Mouse (Mus musculus) CH12.LX (cell line): ENCODE results near the gene Coro2a. TPM values are rescaled to one million over a fixed set of nuclear protein-coding genes. Genes with fewer than 3 reads are reported as not detected.
A peak's percentile ranks its signal among the peaks of the same experiment; 100 is the strongest.

Experiments
- DNase-seq: peaks from one replicate; pipeline ENCODE4 v3.0.0-alpha.2; 2013; ENCODE audit errors: extremely low read depth
- H3K27ac ChIP-seq: 2 replicates; pipeline ENCODE4 v1.5.1; 2012; ENCODE audit warnings: low read depth, mild to moderate bottlenecking, control low read depth, moderate library complexity; ENCODE audit not compliant: insufficient read depth
- H3K27me3 ChIP-seq: replicated peaks from 2 replicates; pipeline ENCODE3; 2012; ENCODE audit warnings: inconsistent platforms
- H3K36me3 ChIP-seq, 2 experiments: replicated peaks in 1 of 2; 2 replicates each; pipeline versions ENCODE3 to v1.6.1; 2012; ENCODE audit warnings: inconsistent platforms in 1 of 2, low read length in 1 of 2, mild to moderate bottlenecking in 1 of 2, mixed read lengths in 1 of 2, moderate library complexity in 1 of 2; ENCODE audit not compliant: control insufficient read depth in 1 of 2, insufficient read depth in 1 of 2
- H3K4me1 ChIP-seq, 2 experiments: 2 replicates each; pipeline ENCODE4 v1.6.1; 2012; ENCODE audit warnings: inconsistent platforms in 1 of 2, moderate library complexity in 1 of 2; ENCODE audit not compliant: insufficient read depth in 2 of 2, control insufficient read depth in 1 of 2
- H3K4me2 ChIP-seq: 2 replicates; pipeline ENCODE4 v1.6.1; 2012; ENCODE audit warnings: low read depth, mild to moderate bottlenecking, control low read depth; ENCODE audit not compliant: poor library complexity, insufficient read depth, severe bottlenecking
- H3K4me3 ChIP-seq, 3 experiments: fragments of 150-350 bp in 1 of 3; sonication (generic) in 1 of 3; replicated peaks in 1 of 3; 2 replicates each; pipeline versions ENCODE3 to v1.5.1; 2011 to 2012; ENCODE audit warnings: low read depth in 2 of 3, low read length in 2 of 3, mild to moderate bottlenecking in 2 of 3, moderate library complexity in 2 of 3, control low read depth in 1 of 3, improper control_type of control experiment in 1 of 3, inconsistent platforms in 1 of 3, mixed read lengths in 1 of 3; ENCODE audit not compliant: poor library complexity in 1 of 3
- H3K79me2 ChIP-seq: replicated peaks from 2 replicates; pipeline ENCODE4 v1.6.1; 2012; ENCODE audit warnings: mild to moderate bottlenecking, moderate library complexity; ENCODE audit not compliant: control insufficient read depth, poor library complexity, insufficient read depth, severe bottlenecking; ENCODE audit errors: extremely low read depth
- H3K9ac ChIP-seq: 2 replicates; pipeline ENCODE4 v1.6.1; 2012; ENCODE audit warnings: low read depth, mild to moderate bottlenecking, control low read depth, moderate library complexity; ENCODE audit not compliant: insufficient read depth
- H3K9me3 ChIP-seq: replicated peaks from 2 replicates; pipeline ENCODE3; 2012; ENCODE audit warnings: low read length, inconsistent platforms, mixed read lengths
- BHLHE40 ChIP-seq: IDR thresholded peaks from 2 replicates; pipeline ENCODE4 v1.6.1; 2011; ENCODE audit warnings: mild to moderate bottlenecking, low read depth, low read length, improper control_type of control experiment
- CHD1 ChIP-seq: IDR thresholded peaks from 2 replicates; pipeline ENCODE4 v1.6.1; 2012; ENCODE audit warnings: low read depth, low read length, improper control_type of control experiment, inconsistent platforms
- CHD2 ChIP-seq: IDR thresholded peaks from 2 replicates; pipeline ENCODE4 v1.6.1; 2011; ENCODE audit warnings: low read length, improper control_type of control experiment
- CTCF ChIP-seq, 2 experiments: IDR thresholded peaks in 1 of 2; conservative IDR thresholded peaks in 1 of 2; 2 replicates each; pipeline ENCODE4 v1.5.1; 2011 to 2012; ENCODE audit warnings: low read depth in 2 of 2, low read length in 2 of 2, improper control_type of control experiment in 1 of 2, inconsistent platforms in 1 of 2, mild to moderate bottlenecking in 1 of 2, moderate library complexity in 1 of 2
- E2F4 ChIP-seq: IDR thresholded peaks from 2 replicates; pipeline ENCODE4 v1.6.1; 2011; ENCODE audit warnings: low read depth, low read length, improper control_type of control experiment; ENCODE audit not compliant: insufficient replicate concordance
- ELF1 ChIP-seq: IDR thresholded peaks from 2 replicates; pipeline ENCODE4 v1.6.1; 2014; ENCODE audit warnings: low read depth, mild to moderate bottlenecking, inconsistent platforms, low read length, improper control_type of control experiment
- EP300 ChIP-seq: IDR thresholded peaks from 2 replicates; pipeline ENCODE4 v1.6.1; 2011; ENCODE audit warnings: low read length, improper control_type of control experiment
- ETS1 ChIP-seq: conservative IDR thresholded peaks from 2 replicates; pipeline ENCODE4 v1.6.1; 2012; ENCODE audit warnings: low read depth, mild to moderate bottlenecking, inconsistent platforms, low read length, improper control_type of control experiment, moderate library complexity
- GABPA ChIP-seq: IDR thresholded peaks from 2 replicates; pipeline ENCODE4 v1.6.1; 2012; ENCODE audit warnings: low read depth, low read length, improper control_type of control experiment, inconsistent platforms; ENCODE audit not compliant: insufficient replicate concordance
- HCFC1 ChIP-seq: IDR thresholded peaks from 2 replicates; pipeline ENCODE4 v1.6.1; 2012; ENCODE audit warnings: low read depth, mild to moderate bottlenecking, inconsistent platforms, low read length, improper control_type of control experiment
- IRF4 ChIP-seq: IDR thresholded peaks from 2 replicates; pipeline ENCODE4 v1.6.1; 2014; ENCODE audit warnings: low read depth, mild to moderate bottlenecking, inconsistent platforms, low read length, improper control_type of control experiment
- JUN ChIP-seq: IDR thresholded peaks from 2 replicates; pipeline ENCODE4 v1.6.1; 2011; ENCODE audit warnings: low read depth, mild to moderate bottlenecking, low read length, improper control_type of control experiment, moderate library complexity; ENCODE audit not compliant: insufficient read depth
- JUND ChIP-seq: conservative IDR thresholded peaks from 2 replicates; pipeline ENCODE4 v1.6.1; 2011; ENCODE audit warnings: low read depth, low read length, improper control_type of control experiment
- KAT2A ChIP-seq: IDR thresholded peaks from 2 replicates; pipeline ENCODE4 v1.6.1; 2012; ENCODE audit warnings: low read length, improper control_type of control experiment, inconsistent platforms; ENCODE audit not compliant: insufficient replicate concordance
- MAFK ChIP-seq: IDR thresholded peaks from 2 replicates; pipeline ENCODE4 v1.6.1; 2011; ENCODE audit warnings: low read length, improper control_type of control experiment; ENCODE audit not compliant: insufficient replicate concordance
- MAX ChIP-seq: IDR thresholded peaks from 2 replicates; pipeline ENCODE4 v1.6.1; 2011; ENCODE audit warnings: low read length, improper control_type of control experiment
- MAZ ChIP-seq: IDR thresholded peaks from 2 replicates; pipeline ENCODE4 v1.6.1; 2012; ENCODE audit warnings: low read depth, mild to moderate bottlenecking, inconsistent platforms, low read length, improper control_type of control experiment, moderate library complexity
- MEF2A ChIP-seq: IDR thresholded peaks from 2 replicates; pipeline ENCODE4 v1.6.1; 2014; ENCODE audit warnings: low read depth, mild to moderate bottlenecking, inconsistent platforms, low read length, improper control_type of control experiment, borderline replicate concordance
- MXI1 ChIP-seq: IDR thresholded peaks from 2 replicates; pipeline ENCODE4 v1.6.1; 2011; ENCODE audit warnings: mild to moderate bottlenecking, low read depth, low read length, improper control_type of control experiment
- MYC ChIP-seq: IDR thresholded peaks from 2 replicates; pipeline ENCODE4 v1.6.1; 2011; ENCODE audit warnings: low read depth, mild to moderate bottlenecking, improper control_type of control experiment, low read length
- NELFE ChIP-seq: IDR thresholded peaks from 2 replicates; pipeline ENCODE4 v1.6.1; 2011; ENCODE audit warnings: low read depth, low read length, improper control_type of control experiment
- NRF1 ChIP-seq: IDR thresholded peaks from 2 replicates; pipeline ENCODE4 v1.6.1; 2014; ENCODE audit warnings: low read depth, mild to moderate bottlenecking, inconsistent platforms, low read length, improper control_type of control experiment, moderate library complexity
- PAX5 ChIP-seq: IDR thresholded peaks from 2 replicates; pipeline ENCODE4 v1.6.1; 2012; ENCODE audit warnings: low read length, inconsistent platforms, mixed read lengths
- POLR2A ChIP-seq: IDR thresholded peaks from 2 replicates; pipeline ENCODE4 v1.6.1; 2011; ENCODE audit warnings: low read depth, mild to moderate bottlenecking, improper control_type of control experiment, low read length
- POLR2AphosphoS2 ChIP-seq: IDR thresholded peaks from 2 replicates; pipeline ENCODE4 v1.6.1; 2011; ENCODE audit warnings: low read depth, low read length, improper control_type of control experiment
- RAD21 ChIP-seq: IDR thresholded peaks from 2 replicates; pipeline ENCODE4 v1.6.1; 2011; ENCODE audit warnings: low read depth, mild to moderate bottlenecking, low read length, improper control_type of control experiment, moderate library complexity
- RCOR1 ChIP-seq: conservative IDR thresholded peaks from 2 replicates; pipeline ENCODE4 v1.6.1; 2012; ENCODE audit warnings: low read depth, mild to moderate bottlenecking, inconsistent platforms, low read length, improper control_type of control experiment
- SIN3A ChIP-seq: IDR thresholded peaks from 2 replicates; pipeline ENCODE4 v1.6.1; 2012; ENCODE audit warnings: low read length, improper control_type of control experiment, inconsistent platforms
- SMC3 ChIP-seq: IDR thresholded peaks from 2 replicates; pipeline ENCODE4 v1.6.1; 2011; ENCODE audit warnings: low read depth, low read length, improper control_type of control experiment
- TBP ChIP-seq: conservative IDR thresholded peaks from 2 replicates; pipeline ENCODE4 v1.6.1; 2011; ENCODE audit warnings: low read depth, low read length, improper control_type of control experiment
- TCF12 ChIP-seq: IDR thresholded peaks from 2 replicates; pipeline ENCODE4 v1.6.1; 2014; ENCODE audit warnings: low read depth, mild to moderate bottlenecking, inconsistent platforms, low read length, improper control_type of control experiment
- UBTF ChIP-seq: IDR thresholded peaks from 2 replicates; pipeline ENCODE4 v1.6.1; 2012; ENCODE audit warnings: low read depth, mild to moderate bottlenecking, inconsistent platforms, low read length, improper control_type of control experiment, moderate library complexity
- USF1 ChIP-seq: IDR thresholded peaks from 2 replicates; pipeline ENCODE4 v1.6.1; 2014; ENCODE audit warnings: low read depth, mild to moderate bottlenecking, inconsistent platforms, low read length, improper control_type of control experiment
- USF2 ChIP-seq: conservative IDR thresholded peaks from 2 replicates; pipeline ENCODE4 v1.6.1; 2011; ENCODE audit warnings: low read depth, low read length, improper control_type of control experiment
- ZC3H11A ChIP-seq: IDR thresholded peaks from 2 replicates; pipeline ENCODE4 v1.6.1; 2012; ENCODE audit warnings: low read depth, mild to moderate bottlenecking, inconsistent platforms, low read length, improper control_type of control experiment
- ZKSCAN1 ChIP-seq: IDR thresholded peaks from 2 replicates; pipeline ENCODE4 v1.6.1; 2012; ENCODE audit warnings: low read depth, inconsistent platforms, low read length, improper control_type of control experiment, borderline replicate concordance
- ZMIZ1 ChIP-seq: IDR thresholded peaks from 2 replicates; pipeline ENCODE4 v1.6.1; 2012; ENCODE audit warnings: low read depth, mild to moderate bottlenecking, inconsistent platforms, low read length, improper control_type of control experiment
- ZNF384 ChIP-seq: IDR thresholded peaks from 2 replicates; pipeline ENCODE4 v1.6.1; 2012; ENCODE audit warnings: low read depth, low read length, improper control_type of control experiment, inconsistent platforms
- dilution Hi-C: fragments of 300-500 bp; cut with MboI; formaldehyde crosslinking; loops from 2 replicates; pipeline ENCODE4 v1.14.3; 2020; ENCODE audit warnings: low sequenced_read_pairs; ENCODE audit not compliant: extremely low pct_unique_long_range_greater_than_20kb, extremely low pct_ligation_motif_present
- in situ Hi-C: fragments of 300-500 bp; cut with MboI; formaldehyde crosslinking; loops from 3 replicates; pipeline ENCODE4 v1.14.3; 2019; ENCODE audit warnings: low sequenced_read_pairs, low pct_ligation_motif_present, low pct_unique_long_range_greater_than_20kb, mixed read lengths
- polyA plus RNA-seq: library from polyadenylated mRNA; unstranded; fragments of >175 nt; gene quantifications from 2 replicates; pipeline ENCODE4 v1.2.1, GENCODE M21; 2012; ENCODE audit warnings: low read depth; ENCODE audit not compliant: insufficient read length
- total RNA-seq, 2 experiments: library from RNA; depleted of rRNA; stranded (reverse); fragments of 300-350 nt in 1 of 2; fragments of >200 nt in 1 of 2; gene quantifications; 2 replicates each; pipeline ENCODE4 v1.2.3; 2012 to 2014

The Coro2a gene
- 71.4 and 129 TPM in 2 replicates for total RNA-seq (2012; rRNA removed)
- 23.3 and 24.6 TPM in 2 replicates for total RNA-seq (2014; rRNA removed)
- polyA plus RNA-seq, result 152 and 223 TPM in 2 replicates

DNA sequence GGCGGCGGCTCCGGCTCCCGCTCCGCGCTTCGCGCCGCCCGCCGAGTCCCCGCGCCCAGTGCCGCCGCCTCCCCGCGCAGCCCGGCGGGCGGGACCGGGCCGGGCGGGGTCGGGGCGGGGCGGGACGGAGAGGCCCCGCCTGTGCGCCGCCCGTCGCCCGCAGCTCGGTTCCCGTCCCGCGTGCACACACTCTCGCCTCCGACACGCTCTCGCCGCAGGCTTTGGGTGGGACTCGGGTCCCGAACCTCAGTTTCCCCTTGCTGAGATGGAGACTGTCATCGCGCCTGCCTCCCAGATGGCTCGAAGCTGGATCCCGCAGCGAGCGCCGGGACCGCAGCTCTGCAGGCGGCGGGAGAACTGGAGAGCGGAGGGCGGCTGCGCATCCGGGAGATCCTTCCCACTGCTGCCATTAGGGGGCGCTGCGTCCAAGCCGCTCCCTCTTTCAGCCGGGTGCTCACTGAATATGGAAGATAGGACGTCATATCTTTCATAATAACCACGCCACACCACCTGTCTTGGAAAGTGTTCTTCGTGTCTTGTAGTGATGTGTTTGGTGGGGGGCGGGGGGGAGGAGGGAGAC is at the start of gene Coro2a:
TSS of gene Coro2a (minus strand) at position 359 of the 580 bp plus-strand sequence.
- Histone ChIP-seq H3K4me3 (peak within 1 kb of the TSS; percentile 59 to 99 (median 89)), H3K9me3 (no peaks in the 10 kb centered on the region), H3K36me3 (peaks cover 3 to 23% of the 10 kb centered on the region in 2 experiments), H3K27ac (peak within 1 kb of the TSS; percentile 85), H3K27me3 (no peaks in the 10 kb centered on the region), H3K4me1 (peaks cover 25 to 73% of the 10 kb centered on the region in 2 experiments), H3K79me2 (peaks cover 48% of the 10 kb centered on the region), H3K4me2 (peak within 1 kb of the TSS; percentile 94), H3K9ac (peak within 1 kb of the TSS; percentile 98)
- dilution Hi-C loops, result no loop called here
- peak; percentile 88 for DNase-seq
- peak; percentile 52 for TF ChIP-seq HCFC1
- TF ChIP-seq SIN3A, result peak; percentile 70; the same call in 1 of the 2 replicates
- peak; percentile 54 for TF ChIP-seq RAD21
- TF ChIP-seq ELF1, result peak; percentile 71; the same call in 1 of the 2 replicates
- TF ChIP-seq CTCF (conservative IDR thresholded peaks at IDR 0.05 in 1 of 2, IDR thresholded peaks at IDR 0.05 in 1 of 2; ENCODE audit: low read depth in 2 of 2, low read length in 2 of 2), result peak; percentile 31 to 85; a peak in 3 of 4 replicates
- TF ChIP-seq USF2, result no peak
- TF ChIP-seq MAZ, result peak; percentile 83
- TF ChIP-seq GABPA, result 0 out of 2 replicates have a peak, but pooled peaks have one; percentile 15
- peak; percentile 57; the same call in 1 of the 2 replicates for TF ChIP-seq RCOR1
- peak; percentile 64; the same call in 1 of the 2 replicates for TF ChIP-seq POLR2A
- TF ChIP-seq SMC3, result peak; percentile 57
- TF ChIP-seq TCF12, result peak; percentile 79
- TF ChIP-seq CHD2, result no peak; the same call in 1 of the 2 replicates
- TF ChIP-seq KAT2A, result no peak
- no peak for TF ChIP-seq TBP
- TF ChIP-seq MAX, result peak; percentile 77
- TF ChIP-seq E2F4, result 0 out of 2 replicates have a peak, but pooled peaks have one; percentile 40
- TF ChIP-seq MAFK, result no peak
- TF ChIP-seq MXI1, result peak; percentile 68
- TF ChIP-seq POLR2AphosphoS2, result no peak
- TF ChIP-seq ZC3H11A, result 0 out of 2 replicates have a peak, but pooled peaks have one; percentile 6
- TF ChIP-seq NRF1, result peak; percentile 82
- peak; percentile 35; the same call in 1 of the 2 replicates for TF ChIP-seq JUND
- no peak for TF ChIP-seq UBTF
- TF ChIP-seq PAX5, result no peak
- peak; percentile 80 for TF ChIP-seq MYC
- peak; percentile 49 for TF ChIP-seq NELFE
- no peak for TF ChIP-seq ZMIZ1
- TF ChIP-seq ZNF384, result no peak
- TF ChIP-seq CHD1, result no peak; the same call in 1 of the 2 replicates
- no peak for TF ChIP-seq EP300
- TF ChIP-seq IRF4, result peak; percentile 81
- TF ChIP-seq BHLHE40, result peak; percentile 57
- TF ChIP-seq ZKSCAN1, result no peak
- peak; percentile 82 for TF ChIP-seq MEF2A
- TF ChIP-seq JUN, result peak; percentile 39; the same call in 1 of the 2 replicates
- TF ChIP-seq USF1, result no peak
- TF ChIP-seq ETS1, result peak; percentile 70
- in situ Hi-C loops, result no loop called here
